Mouse (Mus musculus) mouse embryonic stem cell (cell line): Measurements from ENCODE around the gene Mettl1.
"Not testable (repeated sequence)": the region's sequence is repeated elsewhere in the genome, so short reads cannot be mapped to it uniquely, and the experiment has no call there.

Experiments
- in situ Hi-C, 2 experiments: fragments of 300-500 bp; cut with MboI; formaldehyde crosslinking; loops; 1 replicate in 1 of 2; 3 replicates in 1 of 2; pipeline ENCODE4 v1.14.3; 2019 to 2020; ENCODE audit warnings: low sequenced_read_pairs in 2 of 2, low pct_unique_long_range_greater_than_20kb in 1 of 2, mixed read lengths in 1 of 2; ENCODE audit not compliant: unreplicated experiment in 1 of 2

Gene Mettl1

DNA sequence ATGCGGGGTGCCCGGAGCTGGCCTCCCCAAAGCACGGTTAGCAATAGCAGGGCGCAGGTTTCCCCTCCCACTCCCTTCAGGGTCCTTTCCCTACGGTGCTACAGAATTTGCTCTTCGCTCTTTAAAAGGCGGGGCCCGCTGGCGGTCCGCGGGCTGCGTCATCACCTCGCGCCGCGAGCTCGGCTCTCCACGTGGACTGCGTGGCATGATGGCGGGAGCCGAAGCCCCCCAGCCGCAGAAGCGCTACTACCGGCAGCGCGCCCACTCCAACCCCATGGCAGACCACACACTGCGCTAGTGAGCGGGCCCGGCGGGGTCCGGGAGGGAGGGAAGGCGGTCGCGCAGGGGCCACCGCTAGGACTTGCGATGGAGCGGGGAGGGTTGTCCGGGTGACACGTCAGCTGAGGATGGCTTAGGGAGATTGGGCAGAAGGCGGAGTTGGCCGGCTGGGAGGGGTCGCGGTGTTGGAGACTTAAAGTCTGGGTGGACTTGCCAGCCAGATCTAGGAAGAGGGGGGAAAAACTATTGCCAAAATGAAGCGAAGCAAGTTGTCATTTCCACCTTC, 642 bp downstream of the Mettl1 start:
- in situ Hi-C loops, result no loop called here

DNA sequence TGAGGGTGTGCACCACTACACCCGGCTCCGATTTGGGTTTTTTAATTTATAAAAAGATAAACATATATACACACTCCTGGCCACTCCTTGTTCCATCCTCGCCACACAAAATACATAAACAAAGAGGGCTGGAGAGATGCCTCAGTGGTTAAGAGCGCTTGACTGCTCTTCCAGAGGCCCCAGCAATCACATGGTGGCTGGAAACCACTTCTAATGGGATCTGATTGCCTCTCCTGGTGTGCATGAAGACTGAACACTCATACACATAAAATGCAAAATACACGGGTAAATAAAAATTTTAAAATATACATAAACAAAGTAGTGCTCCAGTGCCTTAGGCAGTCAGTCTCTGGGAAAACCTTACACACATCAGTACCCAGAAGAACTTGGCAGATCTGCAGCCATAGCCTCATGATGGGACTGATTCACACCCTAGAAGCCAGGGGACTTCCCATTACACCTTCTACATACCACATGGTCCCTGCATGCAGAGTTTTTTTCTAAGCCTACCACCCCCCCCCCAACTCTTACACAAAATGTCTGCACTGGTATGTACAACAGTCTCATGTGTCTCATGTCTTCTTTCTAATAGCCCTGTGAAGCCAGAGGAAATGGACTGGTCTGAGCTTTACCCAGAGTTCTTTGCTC, 1.4 kb downstream of the Mettl1 start:
- in situ Hi-C loops, result no loop called here

DNA sequence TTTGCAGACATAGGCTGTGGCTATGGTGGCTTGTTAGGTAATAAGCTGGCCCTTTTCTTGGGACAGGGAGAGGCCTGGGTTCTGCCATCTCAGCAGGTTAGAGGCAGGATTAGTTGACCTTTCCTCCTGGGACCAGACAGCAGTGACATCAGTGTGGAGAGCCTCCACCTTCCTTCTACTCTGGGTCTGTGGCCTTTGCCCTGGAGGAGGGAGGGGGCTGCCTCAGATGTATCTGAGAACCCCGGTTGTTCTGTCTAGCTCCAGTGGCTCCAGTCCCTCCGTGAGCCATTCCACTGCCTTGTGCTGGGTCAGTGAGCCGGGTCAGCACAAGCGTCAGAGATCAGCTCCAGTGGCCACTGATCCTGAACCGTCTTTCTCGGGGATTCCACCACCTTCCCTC, 2.0 kb downstream of the Mettl1 start:
- in situ Hi-C loops, result no loop called here

DNA sequence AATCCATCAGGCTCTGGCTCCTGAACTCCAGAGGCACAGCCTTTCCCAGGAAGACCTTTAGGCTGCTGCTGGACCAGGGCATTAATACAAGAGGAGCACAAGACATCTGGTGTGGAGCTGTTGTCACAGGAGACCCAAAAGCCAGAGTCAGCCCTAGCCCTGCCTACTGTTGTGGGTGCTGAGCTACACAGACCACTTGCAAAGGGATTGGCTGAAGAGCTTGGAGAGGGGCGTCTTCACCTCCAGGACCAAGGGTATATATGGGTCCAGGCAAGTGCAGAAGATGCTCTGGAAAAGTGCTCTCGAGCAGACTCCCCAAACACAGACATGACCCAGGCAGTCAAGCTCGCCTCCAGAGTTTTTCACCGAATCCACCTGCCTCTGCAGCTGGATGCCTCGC, 6.7 kb downstream of the Mettl1 start, which contains the start of gene Cyp27b1:
TSS of gene Cyp27b1 (plus strand) at position 297 of the 400 bp plus-strand sequence.
- in situ Hi-C loops, result no loop called here

DNA sequence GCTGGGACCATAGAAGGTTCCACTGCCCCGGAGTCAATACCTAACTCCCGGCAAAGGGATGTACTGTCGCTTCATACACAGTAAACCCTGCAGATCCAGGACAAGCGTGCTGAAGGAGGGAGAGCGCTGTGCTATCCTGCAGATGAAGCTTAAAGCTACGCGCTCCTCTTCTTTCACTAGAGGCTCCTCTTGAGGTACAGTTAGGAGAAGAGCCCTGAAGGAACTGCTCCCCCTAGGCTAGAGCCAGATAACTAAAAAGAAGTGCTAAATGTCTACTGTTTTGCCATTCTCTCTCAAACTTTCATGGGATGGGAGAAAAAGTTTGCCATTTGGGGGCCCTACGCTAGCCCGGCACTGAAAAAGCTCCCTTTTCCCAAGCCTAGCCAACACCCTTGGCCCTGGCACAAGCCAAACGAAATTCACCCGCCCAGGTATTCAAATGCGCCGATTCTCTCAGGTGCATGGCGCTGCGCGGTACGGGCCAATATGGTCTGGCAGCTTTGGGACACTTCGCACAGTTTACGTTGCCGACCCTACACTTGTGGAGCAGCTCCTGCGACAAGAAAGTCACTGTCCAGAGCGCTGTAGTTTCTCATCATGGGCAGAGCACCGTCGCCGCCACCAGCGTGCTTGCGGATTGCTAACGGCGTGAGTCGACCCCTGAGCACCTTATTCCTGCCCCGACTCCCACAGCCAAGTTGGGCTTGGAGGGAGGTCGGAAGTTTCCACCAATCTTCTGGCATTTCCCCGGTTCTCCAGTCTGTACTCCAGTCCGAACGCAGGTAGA, 7.6 kb downstream of the Mettl1 start:
- in situ Hi-C loops, result no loop called here

DNA sequence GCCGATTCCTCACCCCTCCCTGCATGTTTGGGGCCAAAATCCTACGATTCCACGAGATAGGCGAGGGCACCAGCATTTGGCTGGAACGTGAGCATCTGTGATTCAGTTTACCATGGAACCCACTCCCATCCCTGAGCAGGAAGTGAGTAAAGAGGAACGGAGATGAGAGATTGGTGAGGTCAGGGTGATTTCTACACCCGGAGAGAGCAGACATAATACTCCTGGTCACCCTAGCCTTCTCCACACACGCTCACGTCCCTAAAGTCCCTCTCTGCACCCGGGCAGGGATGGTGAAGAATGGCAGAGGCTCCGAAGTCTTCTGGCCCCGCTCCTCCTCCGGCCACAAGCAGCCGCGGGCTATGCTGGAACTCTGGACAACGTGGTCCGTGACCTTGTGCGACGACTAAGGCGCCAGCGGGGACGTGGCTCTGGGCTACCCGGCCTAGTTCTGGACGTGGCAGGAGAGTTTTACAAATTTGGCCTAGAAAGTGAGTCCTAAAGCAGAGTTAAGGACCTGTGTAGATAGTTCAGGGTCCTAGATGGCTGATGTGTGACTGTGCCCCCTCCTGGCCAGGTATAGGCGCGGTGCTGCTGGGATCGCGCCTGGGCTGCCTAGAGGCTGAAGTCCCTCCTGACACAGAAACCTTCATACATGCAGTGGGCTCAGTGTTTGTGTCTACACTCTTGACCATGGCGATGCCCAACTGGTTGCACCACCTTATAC, 8.3 kb downstream of the Mettl1 start:
- in situ Hi-C loops, result no loop called here

DNA sequence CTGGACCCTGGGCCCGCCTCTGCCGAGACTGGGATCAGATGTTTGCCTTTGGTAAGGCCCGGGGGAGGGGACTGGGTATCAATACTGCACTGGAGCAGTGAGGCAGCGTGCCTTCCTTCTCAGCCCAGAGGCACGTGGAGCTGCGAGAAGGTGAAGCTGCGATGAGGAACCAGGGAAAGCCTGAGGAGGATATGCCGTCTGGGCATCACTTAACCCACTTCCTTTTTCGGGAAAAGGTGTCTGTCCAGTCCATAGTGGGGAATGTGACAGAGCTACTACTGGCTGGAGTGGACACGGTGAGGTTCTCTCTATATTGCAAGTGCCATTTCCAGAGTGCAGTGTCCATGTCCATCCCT, 8.9 kb downstream of the Mettl1 start:
- in situ Hi-C loops, result no loop called here

DNA sequence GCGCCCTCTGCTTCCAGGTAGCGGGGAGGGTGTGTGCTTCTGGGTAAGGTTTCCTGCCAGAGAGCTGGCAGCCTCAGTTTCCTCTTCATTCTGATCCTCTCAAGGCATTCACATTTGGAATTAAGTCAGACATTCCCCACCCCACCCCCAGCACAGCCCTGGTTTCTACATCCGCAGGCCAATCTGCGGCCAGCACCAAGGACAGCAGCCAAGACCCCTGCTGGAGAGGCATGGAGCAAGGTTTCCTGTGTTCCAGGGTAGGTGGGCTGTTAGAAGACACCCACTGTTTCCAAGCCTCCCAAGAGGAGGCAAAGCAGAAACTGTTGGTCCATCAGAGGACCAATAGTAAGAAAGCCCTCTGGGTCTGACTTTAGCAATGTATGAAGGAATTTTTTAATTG, 13.4 kb downstream of the Mettl1 start:
- in situ Hi-C loops, result no loop called here

DNA sequence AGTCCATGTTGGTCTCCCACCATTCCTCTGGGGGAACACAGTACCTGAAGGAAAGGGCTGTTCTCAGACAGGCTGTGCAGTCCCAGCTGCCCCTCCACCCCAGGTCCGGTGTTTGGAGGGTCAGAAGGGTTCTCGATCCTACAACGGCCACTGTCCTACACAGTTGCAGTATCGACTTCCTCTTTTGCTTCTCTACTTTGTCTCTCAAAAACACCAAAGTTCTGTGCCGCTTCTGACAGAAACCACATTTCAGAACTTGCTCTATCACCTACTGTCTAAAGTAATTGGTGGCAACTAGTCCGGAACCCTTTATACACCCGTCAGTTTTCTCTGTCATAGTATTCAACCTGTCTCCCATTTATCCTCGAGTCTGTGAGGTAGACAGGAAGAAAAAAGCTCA, 14.2 kb downstream of the Mettl1 start:
- in situ Hi-C loops, result no loop called here

DNA sequence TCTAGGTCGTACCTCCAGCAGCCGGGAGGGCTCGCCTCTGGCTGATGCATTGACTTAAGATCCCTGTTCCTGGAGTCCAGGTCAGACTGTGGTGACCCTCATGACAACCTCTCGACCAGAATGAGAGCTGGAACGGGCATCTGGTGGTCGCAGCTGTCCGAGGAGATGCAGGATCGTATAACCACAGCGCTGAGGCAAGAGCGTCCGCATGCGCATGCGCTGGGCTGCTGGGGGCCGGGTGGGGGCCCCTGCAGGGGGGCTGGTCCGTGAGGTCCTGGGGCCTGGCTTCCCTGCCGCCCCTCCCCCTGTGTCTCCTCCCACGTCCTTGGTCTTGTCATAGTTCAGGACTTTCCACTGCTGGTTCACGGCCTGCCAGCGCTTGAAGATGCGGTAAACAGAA, 15.3 kb downstream of the Mettl1 start:
- in situ Hi-C loops, result no loop called here

DNA sequence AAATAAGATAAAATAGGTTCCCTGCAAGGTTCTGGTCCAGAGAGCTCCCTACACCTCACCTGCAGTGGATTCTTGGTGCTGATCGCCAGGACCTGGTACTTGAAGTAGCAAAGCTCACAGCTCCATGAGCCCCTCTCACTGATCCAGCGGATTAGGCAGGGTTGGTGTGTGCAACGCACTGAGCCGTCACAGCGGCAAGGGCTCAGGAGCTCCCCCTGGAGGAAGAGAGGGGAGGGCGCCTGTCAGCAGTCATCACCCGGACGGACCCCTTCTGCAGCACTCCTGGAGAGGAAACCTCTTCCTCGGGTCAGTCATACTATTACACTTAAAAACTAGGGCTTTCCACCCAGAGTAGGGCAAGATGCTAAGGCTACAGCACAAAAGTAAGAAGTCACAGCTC, 16.9 kb downstream of the Mettl1 start:
- in situ Hi-C loops, result no loop called here

DNA sequence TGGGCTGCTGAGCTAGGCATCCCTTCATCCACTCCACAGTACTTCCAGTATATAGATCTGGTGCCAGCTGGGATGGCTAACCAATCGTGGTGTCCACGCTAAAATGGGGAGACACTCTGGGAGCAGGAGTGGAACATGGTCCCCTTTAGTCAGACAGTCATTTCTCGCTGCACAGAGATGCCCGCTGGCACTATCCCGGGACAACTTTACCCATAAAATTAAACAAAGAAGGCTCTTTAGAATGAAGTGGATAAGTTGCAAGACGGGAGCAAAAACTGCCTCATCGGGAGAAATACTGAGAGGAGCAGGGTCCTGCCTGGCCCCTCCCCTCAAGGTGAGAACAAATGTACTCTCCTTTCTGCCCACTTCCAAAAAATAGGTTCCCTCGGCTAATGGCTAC, 17.5 kb downstream of the Mettl1 start:
- in situ Hi-C loops, result no loop called here

DNA sequence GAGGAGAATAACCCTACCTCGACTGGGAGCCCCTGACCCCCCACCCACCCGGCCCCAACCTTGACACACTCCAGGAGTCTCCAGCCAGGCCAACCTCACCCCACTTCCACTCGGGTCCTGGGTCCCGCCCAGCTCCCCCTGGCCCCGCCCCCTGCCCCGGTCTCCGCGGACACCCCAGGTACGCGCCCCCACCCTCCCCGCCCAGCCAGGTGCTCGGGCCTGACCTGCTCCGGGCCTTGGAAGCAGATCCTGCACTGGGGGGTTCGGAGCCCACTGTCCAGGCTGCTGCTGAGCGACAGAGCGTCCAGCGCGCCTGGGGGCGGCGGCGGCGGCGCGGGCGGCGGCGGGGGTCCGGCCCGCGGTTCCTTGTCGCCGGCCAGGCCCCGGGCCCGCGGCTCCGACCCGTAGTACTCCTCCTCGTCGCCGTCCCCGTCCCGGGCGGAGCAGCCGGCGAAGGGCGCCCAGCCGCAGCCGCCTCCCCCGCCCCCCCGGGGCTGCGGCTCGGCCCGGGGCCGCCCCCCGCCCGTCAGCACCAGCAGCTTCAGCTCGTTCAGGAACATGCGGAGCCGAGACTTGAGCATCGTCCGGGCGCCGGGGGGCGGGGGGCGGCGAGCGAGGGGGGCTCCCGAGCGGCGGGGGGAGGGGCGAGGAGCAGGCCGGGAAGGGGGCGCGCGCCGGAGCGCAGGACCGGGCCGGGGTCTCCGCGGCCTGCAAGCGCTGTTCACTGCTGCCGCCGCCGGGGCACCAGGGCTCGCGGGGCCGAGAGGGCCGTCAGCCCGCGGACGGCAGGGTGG, 18.2 kb downstream of the Mettl1 start:
- in situ Hi-C loops, result no loop called here

DNA sequence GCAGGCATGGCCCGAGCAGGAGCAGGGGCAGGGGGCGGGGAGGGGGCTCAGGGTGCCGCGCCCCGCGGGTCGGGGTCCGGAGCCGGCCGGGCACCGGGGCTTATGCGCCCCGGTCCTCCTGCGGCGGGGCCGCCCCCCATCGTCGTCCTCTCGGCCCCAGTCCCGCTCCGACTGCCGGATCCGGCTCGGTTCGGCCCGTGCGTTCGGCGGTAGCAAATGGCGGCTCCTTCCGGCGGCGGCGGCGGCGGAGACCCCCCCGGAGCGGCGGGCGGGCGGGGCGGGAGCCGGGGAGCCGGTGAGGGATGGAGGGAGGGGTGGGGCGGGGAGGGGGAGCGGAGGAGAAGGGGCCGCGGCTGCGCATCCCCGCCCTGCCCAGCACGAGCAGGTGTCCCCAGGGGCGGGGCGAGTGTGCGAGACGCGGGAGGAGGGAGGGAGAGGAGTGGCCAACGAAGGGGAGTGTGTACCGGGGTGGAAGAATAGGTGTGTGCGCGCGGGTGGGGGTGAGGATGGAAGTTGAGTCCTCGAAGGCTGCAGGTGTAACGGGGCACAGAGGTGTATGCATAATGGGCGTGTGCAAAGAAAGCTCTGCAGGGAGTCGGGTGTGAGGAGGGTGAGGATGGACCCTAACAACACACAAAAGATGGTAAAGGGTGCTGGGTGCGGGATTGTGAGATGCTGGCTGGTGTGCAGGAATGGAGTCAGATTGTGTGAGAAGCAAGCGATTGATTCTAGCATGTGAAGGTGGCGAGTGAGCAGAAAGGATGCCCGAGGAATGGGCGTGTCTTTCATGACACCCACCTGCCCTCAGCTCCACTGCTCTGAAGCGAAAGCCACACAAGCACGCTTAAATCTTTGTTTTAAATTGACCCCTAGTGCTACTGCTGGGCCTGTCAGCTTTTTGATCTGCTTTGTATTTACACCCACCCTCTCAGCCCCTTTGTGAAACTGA, 19.0 kb downstream of the Mettl1 start, which contains the start of gene March9:
TSS of gene March9 (minus strand) at position 217 of the 949 bp plus-strand sequence.
- in situ Hi-C loops, result no loop called here

DNA sequence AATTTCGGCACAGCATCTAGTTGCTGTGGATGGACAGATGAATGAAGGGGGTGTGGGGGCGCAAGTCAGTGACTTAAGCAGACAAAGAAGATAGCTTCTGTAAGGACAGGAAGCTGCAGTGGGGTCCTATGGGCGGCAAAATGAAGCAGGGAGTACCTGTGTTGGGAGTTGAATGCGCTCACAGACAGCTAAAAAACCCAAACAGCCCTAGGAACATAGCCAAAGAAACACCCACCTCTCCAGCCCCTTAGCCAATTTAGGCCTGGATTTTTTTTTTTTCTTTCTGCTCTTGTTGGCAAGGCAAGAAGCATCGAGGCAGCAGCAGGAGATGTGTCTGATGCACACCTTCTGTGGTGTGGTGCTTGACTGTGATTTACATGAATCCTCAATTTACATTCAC, 19.9 kb downstream of the Mettl1 start:
- in situ Hi-C loops, result no loop called here

DNA sequence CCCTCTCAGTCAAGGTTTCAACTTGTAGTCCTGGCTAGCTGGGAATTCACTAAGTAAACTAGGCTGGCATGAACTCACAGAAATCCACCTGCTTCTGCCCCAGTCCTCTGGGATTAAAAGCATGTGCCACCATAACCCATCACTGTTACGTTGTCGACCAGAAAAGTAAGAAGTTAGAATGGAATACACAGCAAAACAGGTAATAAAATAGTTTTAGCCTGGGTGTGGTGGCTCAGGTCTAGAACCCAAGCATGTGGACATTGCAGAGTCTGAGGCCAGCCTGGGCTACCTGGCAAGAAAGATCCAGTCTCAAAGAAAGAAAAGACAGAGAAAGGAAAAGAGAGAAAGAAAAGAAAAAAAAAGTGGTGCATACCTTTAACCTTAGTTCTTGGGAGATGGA, 20.3 kb downstream of the Mettl1 start:
- in situ Hi-C loops, result no loop called here

DNA sequence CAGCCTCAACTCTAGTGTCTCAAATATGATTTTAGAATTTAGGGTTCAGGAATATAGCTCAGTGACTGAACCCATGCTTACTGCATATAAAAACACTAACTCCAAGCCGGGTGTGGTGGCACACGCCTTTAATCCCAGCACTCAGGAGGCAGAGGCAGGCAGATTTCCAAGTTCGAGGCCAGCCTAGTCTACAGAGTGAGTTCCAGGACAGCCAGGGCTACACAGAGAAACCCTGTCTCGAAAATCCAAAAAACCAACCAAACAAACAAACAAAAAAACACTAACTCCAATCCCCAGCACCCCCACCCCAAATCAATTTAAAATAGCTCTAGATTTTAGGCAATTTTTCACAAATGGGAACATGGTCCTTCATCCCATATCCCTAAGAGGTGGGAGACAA, 20.9 kb downstream of the Mettl1 start:
- in situ Hi-C loops, result not testable (repeated sequence)

DNA sequence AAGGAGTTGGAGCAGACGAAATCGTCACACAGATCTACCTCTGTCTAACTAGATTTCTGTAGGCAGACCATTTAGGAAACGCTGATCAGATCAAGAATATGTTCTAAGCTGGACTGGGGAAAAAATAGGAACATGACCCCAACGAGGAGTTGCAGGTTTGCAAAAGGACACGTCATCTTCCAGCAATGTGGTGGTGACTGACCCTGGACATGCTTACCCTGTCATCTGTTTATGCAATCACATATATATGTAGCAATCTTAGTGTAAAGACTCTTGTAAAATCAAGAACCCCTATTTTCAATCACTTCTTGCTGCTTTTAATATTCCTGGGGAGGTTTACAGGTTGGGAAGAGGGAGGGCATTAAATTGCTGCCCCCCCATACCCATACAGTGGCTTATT, 21.3 kb downstream of the Mettl1 start:
- in situ Hi-C loops, result no loop called here
